Mouse (Mus musculus) hindbrain, embryonic 11.5 days (tissue): ENCODE results near the gene Tcaim. TPM values are rescaled to one million over a fixed set of nuclear protein-coding genes. Genes with fewer than 3 reads are reported as not detected.

ENCODE experiments used
- polyA plus RNA-seq: library from polyadenylated mRNA; unstranded; fragments of >200 nt; fragmentation: Nextera tagmentation; extraction: Ambion mirVana; gene quantifications from 2 replicates; pipeline ENCODE4 v1.2.1, GENCODE M21; 2014

Gene Tcaim
- polyA plus RNA-seq, 1 experiment from 2014 or later: 7.6 TPM

Other genes starting within 250 kb of the Tcaim start
- gene Topaz1, start 58.2 kb upstream of the Tcaim start, polyA plus RNA-seq: not detected in 2 replicates
- 0.62 TPM in 1 of 2 replicates, not detected in the other for gene Gm35549, start 38.5 kb downstream of the Tcaim start, polyA plus RNA-seq
- 75.0 and 77.3 TPM in 2 replicates for gene Zfp445, start 60.5 kb downstream of the Tcaim start, polyA plus RNA-seq
- gene Zkscan7, start 80.1 kb downstream of the Tcaim start, polyA plus RNA-seq: 3.7 and 3.9 TPM in 2 replicates
- 34.8 and 37.3 TPM in 2 replicates for gene Zfp105, start 117.5 kb downstream of the Tcaim start, polyA plus RNA-seq
- 36.6 and 37.3 TPM in 2 replicates for gene 1110059G10Rik, start 145.5 kb downstream of the Tcaim start, polyA plus RNA-seq
- gene Kif15, start 145.5 kb downstream of the Tcaim start, polyA plus RNA-seq: 55.6 and 71.8 TPM in 2 replicates
- gene Tmem42, start 215.8 kb downstream of the Tcaim start, polyA plus RNA-seq: 19.5 and 19.6 TPM in 2 replicates
- gene Tgm4, start 229.2 kb downstream of the Tcaim start, polyA plus RNA-seq: 0.37 and 0.42 TPM in 2 replicates